Mouse (Mus musculus) hematopoietic stem cell, adult 5-6 weeks (primary cell): ENCODE measurements around the gene Dcst1. TPM values are rescaled to one million over a fixed set of nuclear protein-coding genes. Genes with fewer than 3 reads are reported as not detected.

Experiments used
- ATAC-seq, 2 experiments: fragments of 125-278 bp in 1 of 2; replicated peaks in 1 of 2; 2 replicates each; pipeline ENCODE4 v1.8.0; 2016 to 2017; ENCODE audit warnings: inconsistent platforms in 2 of 2, mild to moderate bottlenecking in 2 of 2, moderate number of reproducible peaks in 2 of 2, low read depth in 1 of 2, moderate TSS enrichment in 1 of 2; ENCODE audit not compliant: low FRiP score in 2 of 2, poor library complexity in 2 of 2, severe bottlenecking in 2 of 2, insufficient read depth in 1 of 2, low TSS enrichment in 1 of 2
- total RNA-seq: library from RNA; stranded (forward); fragments of 172-1452, 232-1000 nt; gene quantifications from 2 replicates; pipeline ENCODE4 v1.2.3, GENCODE M21; 2017

Gene Dcst1
- total RNA-seq, 1 experiment from 2014 or later: not detected

DNA sequence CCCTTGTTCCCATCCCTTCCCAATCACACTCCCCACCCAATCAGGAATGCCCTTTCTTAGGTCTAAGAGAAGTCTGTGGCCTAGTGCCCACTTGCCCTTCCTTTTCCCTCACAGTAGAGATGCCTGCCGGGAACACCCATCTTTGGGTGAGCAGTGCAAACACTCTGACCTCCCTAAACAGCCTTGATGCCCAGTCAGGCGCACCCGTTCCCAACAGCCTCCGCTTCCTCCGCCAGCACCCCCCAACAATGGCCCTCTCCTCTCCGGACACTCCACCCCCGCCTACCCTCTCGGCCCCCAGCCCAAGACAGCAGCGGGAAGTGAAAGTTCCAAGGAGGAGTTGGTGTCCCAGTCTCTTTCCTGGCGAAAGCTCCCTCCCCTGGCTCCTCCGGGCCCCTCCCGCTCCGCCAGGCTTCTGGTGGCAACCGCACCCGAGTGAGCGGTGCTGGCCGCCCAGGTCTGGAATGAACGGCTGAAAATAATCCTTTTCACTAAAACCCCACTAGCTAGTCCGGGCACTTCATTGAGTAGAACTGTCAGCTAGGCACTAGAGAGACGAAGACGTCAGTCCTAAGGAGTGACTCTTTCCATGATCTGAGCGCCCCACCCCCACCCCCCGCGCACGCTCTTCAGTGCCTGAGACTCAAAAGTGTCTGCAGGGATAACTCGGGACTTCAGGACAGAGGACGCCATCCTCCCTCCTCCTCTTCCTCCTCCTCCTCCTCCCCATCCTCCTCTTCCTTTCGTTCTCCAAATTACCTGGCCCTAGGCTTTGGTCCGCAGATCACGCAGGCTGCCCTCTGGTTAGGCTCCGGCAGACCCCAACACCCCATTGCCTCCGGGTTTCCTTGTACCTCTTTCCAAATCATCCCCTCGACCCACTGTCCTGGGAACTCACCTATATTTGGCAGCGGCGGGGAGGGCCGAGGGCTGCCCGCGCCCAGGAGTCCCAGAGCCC is 15.9 kb downstream of the Dcst1 start:
- ATAC-seq: 0 out of 4 replicates have a peak, but pooled peaks of 1 of the 2 experiments have one; percentile 14

GRCm38 (mm10) chr3:89347916-89348315 is 17.1 kb downstream of the Dcst1 start:
- ATAC-seq: no peak

DNA sequence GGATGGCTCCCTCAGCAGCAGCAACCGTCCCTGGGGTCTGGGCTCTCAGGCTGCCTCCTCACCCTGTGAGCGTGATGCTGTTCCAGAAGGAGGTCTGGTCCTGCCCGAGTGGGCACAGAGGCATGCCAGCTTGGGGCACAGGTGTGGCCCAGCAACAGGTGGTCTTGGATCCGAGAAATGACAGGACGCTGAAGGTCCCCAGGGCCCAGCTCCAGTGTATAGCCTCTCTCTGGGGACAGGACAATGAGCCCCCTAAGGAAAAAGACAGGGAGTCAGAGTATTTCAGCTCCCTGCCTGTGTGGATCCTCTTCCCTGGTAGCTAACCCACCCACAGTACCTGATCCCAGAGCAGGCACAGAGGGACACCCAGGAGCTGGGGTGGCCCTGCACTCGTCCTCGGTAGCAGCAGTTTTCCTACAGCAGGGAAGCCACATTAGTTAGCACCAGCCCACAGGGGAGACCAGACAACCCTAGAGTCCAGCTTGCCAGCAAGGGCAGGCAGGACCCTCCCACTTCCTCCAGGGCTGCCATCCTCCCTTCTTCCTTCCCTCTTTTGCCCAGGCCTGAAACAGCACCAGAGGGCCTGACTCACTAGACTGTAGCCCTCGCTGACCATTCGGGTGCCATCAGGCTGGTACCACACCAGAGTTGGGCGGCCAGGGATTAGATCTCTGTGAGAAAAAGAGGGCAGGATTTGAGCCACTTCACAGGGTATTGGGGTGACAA is 18.1 kb downstream of the Dcst1 start:
- 0 out of 4 replicates have a peak, but pooled peaks of 1 of the 2 experiments have one; percentile 19 for ATAC-seq

DNA sequence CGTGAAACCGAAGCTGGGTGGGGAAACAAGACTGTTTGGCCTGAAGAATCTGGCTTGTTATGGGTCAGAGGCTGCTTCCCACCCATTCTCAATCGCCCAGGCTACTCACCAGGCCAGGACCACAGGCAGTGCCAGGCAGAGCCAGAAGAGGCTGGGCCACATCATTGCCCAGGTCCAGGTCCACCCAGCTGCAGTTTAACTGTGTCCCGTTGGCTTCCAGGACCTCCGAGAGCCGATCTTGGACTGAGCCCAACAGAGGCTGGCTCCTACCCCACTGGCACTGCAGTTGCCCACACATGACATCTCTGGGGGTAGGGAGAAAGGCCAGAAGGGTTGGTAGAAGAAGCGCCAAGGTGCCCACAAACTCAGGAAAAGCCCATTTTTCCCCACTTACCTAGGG is 21.8 kb downstream of the Dcst1 start:
- no peak for ATAC-seq

DNA sequence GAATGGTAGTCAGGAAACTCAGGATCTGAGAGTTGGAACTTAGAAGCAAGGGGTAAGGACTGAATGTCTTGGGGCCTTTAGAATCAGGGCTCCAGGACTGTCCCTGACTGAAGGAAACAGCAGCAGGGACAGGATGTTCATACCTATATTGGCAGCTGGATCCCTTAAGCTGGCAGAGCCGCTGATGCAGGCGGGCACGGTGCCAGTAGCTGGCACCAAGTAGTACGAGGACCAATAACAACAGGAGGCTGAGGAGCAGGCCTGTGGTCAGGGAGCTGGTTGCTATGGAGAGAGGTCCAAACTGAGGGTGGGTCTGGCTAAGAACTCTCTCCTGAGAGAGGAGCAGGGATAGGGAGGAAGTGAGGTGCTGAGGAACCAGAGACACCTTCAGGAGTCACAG is 23.3 kb downstream of the Dcst1 start:
- ATAC-seq: no peak

DNA sequence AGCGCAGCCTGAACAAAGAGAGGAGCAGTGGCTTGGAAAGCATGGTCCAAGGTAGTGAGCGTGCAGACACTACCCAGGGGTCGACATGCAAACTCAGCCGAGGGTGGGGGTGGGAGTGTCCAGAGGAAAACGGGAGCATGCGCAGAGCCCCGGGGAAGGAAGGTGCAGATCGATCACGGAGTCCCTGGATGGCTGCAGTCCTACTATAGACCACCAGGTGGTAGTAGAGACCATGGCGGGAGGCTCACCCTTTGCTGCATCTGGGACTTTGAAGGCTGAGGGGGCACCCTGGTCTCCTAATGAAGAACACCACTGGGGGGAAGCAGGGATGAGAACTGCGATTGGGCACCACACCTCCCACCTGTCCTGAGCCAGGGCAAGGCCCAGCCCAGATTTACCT is 24.6 kb downstream of the Dcst1 start:
- ATAC-seq: peak; percentile 68 to 78

GRCm38 (mm10) chr3:89339416-89339815 is 25.6 kb downstream of the Dcst1 start:
- ATAC-seq: peak; percentile 8 to 37; a peak in 1 of 4 replicates

DNA sequence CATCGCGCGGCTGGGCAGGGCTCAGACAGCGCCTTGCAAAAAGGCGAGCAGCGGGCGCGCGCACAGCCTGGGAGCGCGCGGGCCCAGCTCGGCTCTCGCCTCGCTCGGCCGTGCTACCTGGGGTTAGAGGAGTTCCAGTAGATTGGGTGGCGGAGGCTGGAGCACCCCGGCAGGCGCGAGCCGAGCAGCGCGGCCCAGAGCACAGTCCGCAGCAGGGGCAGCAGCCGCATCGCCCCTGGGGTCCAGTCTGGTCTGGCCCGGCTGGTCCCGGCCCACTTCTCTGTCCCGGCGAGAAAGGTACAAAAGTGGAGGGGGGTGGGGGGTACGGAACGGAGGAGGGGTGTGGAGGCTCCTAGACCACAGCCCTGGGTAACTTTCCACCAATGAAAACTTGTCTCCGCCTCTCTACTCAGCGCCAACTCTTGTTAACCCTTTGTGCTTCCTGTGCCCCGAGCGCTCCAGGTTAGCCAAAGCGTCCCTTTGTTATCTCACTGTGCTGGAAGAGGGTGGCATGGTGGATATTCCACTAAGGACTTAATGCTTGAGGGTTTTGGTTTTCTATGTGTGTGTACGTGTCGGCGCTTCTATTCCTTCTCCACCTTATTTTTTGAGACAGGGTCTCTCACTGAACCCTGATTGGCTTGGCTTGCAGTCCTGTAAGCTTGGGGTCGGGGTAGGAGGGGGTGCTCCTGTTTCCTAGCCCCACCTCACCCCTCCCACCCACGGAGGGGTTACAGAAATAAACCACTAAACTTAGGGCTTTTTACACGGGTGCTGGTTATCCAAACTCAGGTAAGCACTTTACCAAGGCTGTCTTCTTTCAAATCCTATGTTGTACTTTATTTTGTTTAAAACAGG is 27.1 kb downstream of the Dcst1 start, which contains the start of gene Efna4:
TSS of gene Efna4 (minus strand) at position 308 of the 858 bp plus-strand sequence.
- ATAC-seq: peak; percentile 19 to 47; a peak in 2 of 4 replicates

GRCm38 (mm10) chr3:89337062-89337720 is 27.9 kb downstream of the Dcst1 start:
- ATAC-seq: no peak

- ATAC-seq: no peak
Measured at GRCm38 (mm10) chr3:89336529-89336928, 28.5 kb downstream of the Dcst1 start.

GRCm38 (mm10) chr3:89333053-89333452 is 32.0 kb downstream of the Dcst1 start:
- no peak for ATAC-seq

GRCm38 (mm10) chr3:89332476-89332875 is 32.6 kb downstream of the Dcst1 start:
- ATAC-seq: no peak

DNA sequence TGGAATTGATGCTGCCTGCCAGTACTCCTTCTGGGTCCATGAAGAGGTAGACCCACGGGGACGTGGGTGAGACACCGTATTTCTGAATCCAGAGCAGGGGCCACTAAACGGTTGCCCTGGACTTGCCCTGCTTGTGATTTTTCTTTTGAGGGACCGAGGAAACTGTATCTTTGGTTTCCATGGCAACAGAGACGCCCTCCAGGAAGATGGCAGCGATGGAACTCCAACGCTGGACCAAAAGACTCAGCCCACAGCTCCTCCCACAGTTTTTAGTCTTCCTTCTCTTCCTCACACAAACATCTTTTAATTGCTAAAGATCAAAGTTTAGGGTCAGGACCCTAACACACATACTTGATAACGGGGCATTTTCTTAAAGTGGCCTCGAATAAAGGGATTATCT is 33.0 kb downstream of the Dcst1 start:
- no peak for ATAC-seq

- ATAC-seq: no peak
Measured at GRCm38 (mm10) chr3:89331561-89331960, 33.5 kb downstream of the Dcst1 start.

DNA sequence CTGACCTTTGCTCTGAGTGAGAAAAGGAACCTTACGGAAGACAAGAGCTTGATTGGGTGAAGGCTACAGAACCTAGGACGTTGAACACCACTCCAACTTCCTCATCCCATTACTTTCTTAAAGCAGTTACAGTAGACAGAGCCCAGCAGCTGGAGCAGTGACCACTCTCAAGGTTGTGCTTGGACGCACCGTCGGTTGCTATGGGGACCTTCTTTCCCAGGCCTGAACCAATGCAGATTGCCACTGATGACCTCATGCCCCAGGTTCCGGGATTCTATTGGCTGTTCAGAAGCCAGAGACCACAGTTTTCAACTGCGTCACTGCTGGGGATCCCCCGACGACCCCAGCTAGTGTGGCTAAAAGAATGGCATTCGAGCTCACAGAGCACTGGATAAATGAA is 34.1 kb downstream of the Dcst1 start:
- ATAC-seq: no peak

- no peak for ATAC-seq
Measured at GRCm38 (mm10) chr3:89330346-89330745, 34.7 kb downstream of the Dcst1 start.

DNA sequence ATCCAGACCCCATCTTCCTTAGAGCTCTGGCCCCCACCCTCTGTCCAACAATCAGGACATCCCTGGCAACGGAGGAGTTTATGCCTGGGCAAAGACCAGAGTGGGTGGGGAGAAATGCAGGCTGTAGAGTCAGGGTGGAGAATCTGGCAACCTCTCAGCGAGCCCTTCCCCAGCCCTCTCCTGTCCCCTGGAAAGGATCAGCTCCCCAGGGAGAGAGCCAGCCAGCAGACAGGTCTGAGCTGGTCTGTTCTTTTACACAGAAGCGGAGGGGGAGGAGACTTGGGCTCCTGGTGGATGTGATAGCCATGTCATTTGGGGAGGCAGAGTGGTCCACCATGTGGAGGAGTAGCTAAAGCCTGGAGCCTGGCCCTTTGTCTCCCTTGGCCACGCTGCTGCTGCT is 36.4 kb downstream of the Dcst1 start:
- no peak for ATAC-seq
